ENCODE assay signal across 7 mouse cellular contexts in genomic region chr7:132729093-132729831, GRCm38 (mm10).
DNase-seq lines count a peak whose midpoint lies in the region.

No protein-coding gene starts in this region.

- DNase-seq in 3134 (ENCODE audit: extremely low read depth, insufficient read length, low spot score), result peak; percentile 63
- peak; percentile 68 for DNase-seq in A20 (ENCODE audit: low read depth, low spot score)
- DNase-seq in kidney, adult 8-10 months, result peak; percentile 65 to 71
- DNase-seq in lung, postnatal 10 days, result peak; percentile 50
- DNase-seq in cerebellum, postnatal 4 days (ENCODE audit: low spot score in 2 of 2), result no peak
- no peak for DNase-seq in layer of hippocampus, postnatal 36 days
- no peak for DNase-seq in ovary, postnatal 10 days (ENCODE audit: low spot score)

Comparison
In these comparisons a context has a peak if more than half of its experiments do, and no peak if none do; other contexts are left out.
1. DNase-seq: peak in 3134 (single experiment), A20 (single experiment), kidney, adult 8-10 months (2 of 2) and lung, postnatal 10 days (single experiment); none in cerebellum, postnatal 4 days (0 of 2), layer of hippocampus, postnatal 36 days (0 of 2) and ovary, postnatal 10 days (single experiment).